Mouse (Mus musculus): ENCODE measurements at regions not wholly inside any gene's neighbourhood (a gene's known extent, or its start where the extent isn't known, plus 50 kb on each side); places are given as distances from the start of the nearest gene placed in this dataset.

DNA sequence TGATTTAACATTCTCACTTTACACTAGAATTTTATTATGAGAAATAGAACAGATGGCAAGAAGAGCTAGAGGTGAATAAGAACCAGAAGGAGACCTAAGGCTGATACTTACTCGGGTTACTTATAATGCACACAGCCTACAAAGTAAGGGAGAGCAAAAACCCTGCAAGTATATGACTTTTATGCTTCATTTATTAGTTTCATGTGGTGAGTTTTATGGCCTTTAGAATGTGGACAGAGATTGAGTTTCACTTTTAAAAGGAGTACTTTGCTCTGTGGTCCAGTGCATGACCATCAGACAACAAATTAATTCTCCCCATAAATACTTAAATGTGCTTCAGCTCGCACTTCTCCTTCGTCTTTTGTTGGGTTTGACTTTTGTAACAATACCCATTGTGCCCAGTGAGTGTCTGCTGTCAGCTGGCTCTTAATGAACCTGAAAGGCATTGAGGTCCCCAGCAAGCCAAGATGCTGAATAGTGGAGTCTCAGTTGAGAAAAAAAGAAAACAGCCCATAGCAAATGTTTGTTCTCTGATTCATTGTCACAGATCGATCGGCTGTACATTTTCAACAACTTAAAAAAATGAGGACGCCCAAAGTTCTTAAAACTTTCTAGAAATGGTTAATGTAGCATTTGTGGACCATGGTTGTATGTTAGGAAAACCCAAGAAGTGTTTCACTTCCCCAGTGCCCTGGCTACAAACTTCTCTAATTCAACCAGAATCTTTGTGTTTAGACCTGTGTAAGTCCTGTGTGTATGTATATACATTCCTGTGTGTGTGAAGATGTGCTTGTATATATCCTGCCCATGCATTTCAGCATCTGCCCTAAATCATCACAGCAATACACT lies 194.5 kb downstream of the Gm5426 start:
- no peak for DNase-seq

DNA sequence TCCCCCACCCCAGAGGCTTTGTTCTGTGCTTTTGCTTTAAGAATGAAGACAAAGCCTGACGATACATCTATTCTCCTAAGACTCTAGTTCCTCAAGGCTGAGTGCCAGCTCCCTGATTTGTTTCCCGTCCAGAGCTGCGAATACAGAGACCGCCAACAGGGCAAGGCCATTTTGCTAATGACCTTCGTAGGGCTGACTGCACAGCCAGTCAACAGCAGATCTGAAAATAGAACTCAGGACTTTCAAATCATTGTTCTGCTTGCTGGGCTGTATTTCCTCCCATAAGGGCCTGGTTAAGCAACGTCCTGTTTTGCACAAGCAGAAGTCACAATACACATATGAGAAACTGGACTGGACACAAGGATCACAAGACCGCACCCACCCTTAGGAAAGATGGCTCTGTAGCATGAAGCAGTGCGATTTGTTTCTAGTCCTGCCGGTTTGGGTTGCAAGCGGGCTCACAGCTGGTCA lies 196.4 kb downstream of the Gm5426 start:
- peak; percentile 17 for DNase-seq

GRCm38 (mm10) chr10:96333224-96333623 lies 196.8 kb downstream of the Gm5426 start:
- no peak for DNase-seq

DNA sequence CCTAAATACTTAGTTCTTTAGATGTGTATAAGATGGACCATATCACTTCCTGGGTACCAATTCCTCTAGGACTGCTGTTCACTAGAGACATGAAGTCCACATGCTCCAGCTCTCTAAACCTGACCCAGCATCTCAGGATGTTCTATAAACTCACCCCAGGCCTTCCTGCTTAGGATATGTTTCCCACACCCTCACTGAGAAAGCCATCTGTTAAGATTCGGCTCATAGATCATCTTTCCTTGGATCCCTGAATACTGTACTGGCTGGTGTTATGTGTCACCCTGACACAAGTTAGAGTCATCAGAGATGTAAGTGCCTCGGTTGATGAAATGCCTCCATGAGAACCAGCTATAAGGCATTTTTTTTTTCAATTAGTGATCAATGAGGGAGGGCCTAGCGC lies 199.9 kb downstream of the Gm5426 start:
- no peak for DNase-seq

DNA sequence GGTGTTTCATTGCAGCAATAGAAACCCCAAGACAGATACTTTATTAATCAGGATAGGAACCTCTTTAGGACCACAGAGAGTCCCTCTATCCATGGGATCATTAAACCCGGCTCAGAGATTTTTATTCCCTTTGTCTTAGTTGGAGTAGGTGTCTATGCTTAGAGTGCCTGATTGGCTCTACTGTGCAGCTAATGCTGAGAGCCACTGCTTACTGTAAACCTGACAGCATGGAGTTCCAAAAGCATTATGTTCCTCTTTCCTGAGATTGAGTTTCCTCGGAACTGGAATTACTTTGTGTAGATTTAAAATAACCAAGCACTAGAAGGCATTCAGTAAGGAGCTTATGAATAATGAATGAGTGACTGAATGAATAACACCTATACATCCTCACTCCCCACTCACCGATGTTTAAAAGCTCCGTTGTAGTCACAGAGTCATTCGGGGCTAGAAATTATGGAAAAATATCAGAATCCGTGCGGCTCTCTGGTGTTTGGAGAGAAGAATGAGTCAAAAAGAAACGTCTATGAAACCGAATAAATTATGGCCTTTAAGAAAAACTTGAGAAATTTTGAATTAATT lies 200.8 kb downstream of the Gm5426 start:
- DNase-seq = no peak

- no peak for DNase-seq
Measured at GRCm38 (mm10) chr10:96337797-96338608, 201.6 kb downstream of the Gm5426 start.

GRCm38 (mm10) chr10:96338609-96338978 lies 202.2 kb downstream of the Gm5426 start:
- DNase-seq = no peak

GRCm38 (mm10) chr10:96342476-96342875 lies 206.1 kb downstream of the Gm5426 start:
- DNase-seq = no peak

GRCm38 (mm10) chr10:96343666-96344065 lies 207.3 kb downstream of the Gm5426 start:
- no peak for DNase-seq

DNA sequence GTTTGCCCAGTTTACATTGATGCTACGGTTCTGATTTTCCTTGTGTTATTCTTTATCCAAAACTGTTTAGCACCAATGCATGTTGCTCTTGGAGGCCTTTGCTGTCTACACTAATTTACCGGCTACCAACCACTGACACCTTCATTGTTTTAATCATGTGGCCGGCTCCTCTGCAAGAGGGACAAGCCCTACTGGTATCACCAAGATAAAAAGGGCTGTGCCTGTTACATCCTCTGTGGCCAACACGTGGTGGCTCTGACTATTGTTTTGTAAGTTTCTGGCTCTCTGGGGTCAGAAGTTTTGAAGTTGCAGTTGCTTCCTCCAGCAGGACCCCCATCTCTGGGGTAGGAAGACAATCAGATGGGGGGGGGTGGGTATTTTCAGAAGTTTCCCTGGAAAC lies 214.3 kb downstream of the Gm5426 start:
- no peak for DNase-seq

GRCm38 (mm10) chr10:96351320-96351719 lies 214.9 kb downstream of the Gm5426 start:
- DNase-seq = no peak

- DNase-seq = no peak
Measured at GRCm38 (mm10) chr10:96356980-96357624, 220.7 kb downstream of the Gm5426 start.

DNA sequence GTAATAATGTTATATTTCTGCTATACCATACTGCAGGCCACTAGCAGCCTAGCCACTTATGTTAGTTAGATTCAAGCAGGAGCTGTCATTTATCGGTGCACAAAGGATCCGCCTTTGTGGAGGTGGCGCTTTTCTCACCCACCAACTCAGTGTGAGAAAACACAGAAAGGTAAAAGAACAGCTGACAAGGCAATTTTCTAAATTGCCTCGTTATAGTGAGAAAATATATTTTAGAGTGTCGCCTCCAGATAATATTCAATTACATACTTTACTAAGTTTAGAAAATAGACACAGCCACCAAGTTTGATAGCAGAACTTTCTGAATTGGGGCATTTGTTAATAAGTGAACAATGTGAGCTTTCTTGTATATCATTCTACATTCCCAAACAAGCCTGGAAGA lies 221.2 kb downstream of the Gm5426 start:
- no peak for DNase-seq

DNA sequence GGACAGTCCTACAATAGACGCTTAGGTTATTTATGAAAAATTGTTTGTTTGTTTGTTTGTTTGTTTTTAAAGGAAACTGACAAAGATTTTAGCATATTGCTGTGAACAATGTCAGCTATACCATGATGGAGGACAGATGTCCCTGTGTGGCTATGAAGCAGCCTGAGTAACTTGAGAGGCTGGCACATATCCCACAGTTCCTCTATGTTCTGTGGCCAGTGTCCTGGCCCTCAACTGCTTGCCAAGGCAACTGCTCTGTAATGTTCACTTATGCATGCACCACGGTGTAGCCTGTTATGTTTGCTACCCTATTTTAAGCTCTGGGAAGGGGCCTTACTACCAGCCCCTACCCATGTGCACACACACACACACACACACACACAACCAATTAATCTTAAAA lies 222.6 kb downstream of the Gm5426 start:
- no peak for DNase-seq

DNA sequence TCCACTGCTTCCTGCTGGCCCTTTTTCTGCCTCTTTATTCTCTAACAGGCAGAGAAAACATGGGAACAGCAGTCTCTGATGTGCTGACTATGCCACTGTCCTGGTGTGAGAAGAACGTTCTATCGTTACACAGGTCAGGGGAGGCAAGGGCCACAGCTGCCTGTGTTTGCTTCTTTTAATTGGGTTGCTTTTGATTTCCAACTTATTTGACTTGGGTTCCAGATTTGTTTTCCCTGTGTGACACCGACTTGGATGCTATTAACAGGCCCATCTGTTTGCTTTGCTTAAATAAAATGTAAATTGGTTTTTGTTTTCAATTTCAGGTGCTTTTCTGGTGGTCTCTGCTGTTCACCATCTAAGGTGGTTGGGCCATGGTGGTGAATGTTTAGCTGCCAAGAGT lies 225.8 kb downstream of the Gm5426 start:
- no peak for DNase-seq

GRCm38 (mm10) chr10:96363867-96364266 lies 227.5 kb downstream of the Gm5426 start:
- no peak for DNase-seq

- no peak for DNase-seq
Measured at GRCm38 (mm10) chr10:96365101-96365500, 228.7 kb downstream of the Gm5426 start.

GRCm38 (mm10) chr10:96366871-96367270 lies 230.5 kb downstream of the Gm5426 start:
- DNase-seq = no peak

GRCm38 (mm10) chr10:96370547-96371320 lies 234.3 kb downstream of the Gm5426 start:
- DNase-seq = peak; percentile 26

DNA sequence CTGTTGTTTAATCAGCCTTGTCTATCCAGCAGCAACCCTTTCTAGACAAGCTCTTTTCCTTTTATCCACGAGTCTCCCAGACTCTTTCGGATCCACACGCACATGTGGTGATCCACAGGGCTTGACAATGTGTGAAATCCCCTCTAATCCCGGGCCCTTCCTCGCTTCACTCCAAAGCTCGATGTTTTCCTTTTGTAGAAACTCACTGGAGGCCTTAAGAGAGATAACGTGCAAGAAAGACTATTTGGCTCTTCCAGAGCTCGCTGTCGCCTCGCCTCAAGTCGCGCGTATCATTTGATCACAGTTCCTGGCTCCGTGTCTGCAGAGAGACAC lies 234.9 kb downstream of the Gm5426 start:
- DNase-seq = no peak

GRCm38 (mm10) chr10:96372616-96373346 lies 236.4 kb downstream of the Gm5426 start:
- no peak for DNase-seq

DNA sequence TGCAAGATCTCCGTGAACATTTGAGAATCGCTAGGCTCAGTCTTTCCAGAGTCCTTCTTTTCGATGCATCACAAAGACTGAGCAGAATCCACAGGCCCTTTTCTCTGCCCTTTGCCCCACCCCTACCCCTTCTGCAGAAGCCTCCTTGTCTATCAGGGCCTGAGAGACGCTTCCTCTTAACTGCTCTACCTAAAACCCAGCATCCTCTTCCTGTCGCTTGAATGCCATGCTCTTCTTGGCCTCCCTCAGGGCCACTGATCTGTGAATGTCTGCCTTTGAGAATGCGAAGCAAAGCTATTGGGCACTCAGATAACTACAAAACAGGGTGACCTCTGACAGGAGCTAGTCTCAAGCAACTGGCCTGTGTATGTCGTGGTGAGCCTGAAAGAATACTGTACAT lies 237.1 kb downstream of the Gm5426 start:
- DNase-seq = no peak

Measured in cerebellum, adult 8-10 months (tissue).